Mouse (Mus musculus): Measurements from ENCODE around the gene Serinc3. TPM values are rescaled to one million over a fixed set of nuclear protein-coding genes. Genes with fewer than 3 reads are reported as not detected.
"Not testable (repeated sequence)": the region's sequence is repeated elsewhere in the genome, so short reads cannot be mapped to it uniquely, and the experiment has no call there.

Gene Serinc3
- polyA plus RNA-seq, 1 experiment from 2014 or later = 38.6 TPM

DNA sequence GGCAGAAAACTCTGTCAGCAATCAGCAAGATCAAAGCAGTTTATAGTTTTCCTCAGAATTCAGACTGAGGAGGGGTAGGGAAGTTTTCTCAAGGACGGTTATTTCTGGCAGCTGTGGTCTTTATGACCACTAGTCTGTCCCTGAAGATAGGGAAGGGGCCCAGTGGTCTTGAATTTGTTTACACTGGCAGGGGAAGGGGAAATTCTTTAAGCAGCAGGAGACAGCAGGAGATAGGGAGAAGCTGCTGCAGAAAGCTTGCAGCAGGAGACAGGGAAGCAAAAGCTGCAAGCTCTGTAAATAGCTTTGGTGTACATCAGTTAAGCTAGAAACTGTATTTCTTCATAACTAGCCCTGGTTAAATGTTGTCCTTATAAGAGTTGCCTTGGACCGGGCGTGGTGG, 3.2 kb downstream of the Serinc3 start:
- Histone ChIP-seq H3K4me3 (ENCODE audit: low read length) (no peak overlapping the region), H3K27ac (ENCODE audit: low read depth, low read length) (no peak overlapping the region), H3K4me2 (ENCODE audit: low read length) (no peak overlapping the region), H3K9ac (ENCODE audit: low read depth, low read length) (no peak overlapping the region), H3K4me1 (ENCODE audit: control insufficient read depth, insufficient read depth, low read depth, low read length) (peaks cover 19% of the 10 kb centered on the region), H3K9me3 (ENCODE audit: control insufficient read depth, low read length) (no peaks in the 10 kb centered on the region), H3K36me3 (ENCODE audit: control insufficient read depth, insufficient read depth, low read length) (no peaks in the 10 kb centered on the region), H3K27me3 (replicated peaks; ENCODE audit: control insufficient read depth, insufficient read depth, low read length) (no peaks in the 10 kb centered on the region)
- ATAC-seq = no peak
- 82% methylated on average over 3 of the region's 3 CpGs for WGBS

DNA sequence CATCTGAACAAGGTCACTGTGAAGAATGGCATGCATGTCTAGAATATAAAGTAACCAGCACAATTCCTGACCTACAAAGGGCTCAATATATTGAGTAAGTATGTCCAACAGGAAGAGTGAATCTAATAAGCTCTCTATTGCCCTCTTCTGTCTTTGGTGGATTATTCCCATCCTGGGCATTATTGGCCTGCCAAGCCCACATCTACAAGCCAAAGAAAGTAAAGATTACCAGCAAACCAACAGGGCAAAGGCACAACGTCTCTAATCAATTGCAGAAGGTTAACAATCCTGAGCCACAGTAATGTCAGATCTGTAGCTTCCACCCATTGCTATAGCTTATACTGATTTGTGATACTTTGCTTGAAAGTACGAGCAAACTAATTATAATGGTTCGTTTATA, 4.4 kb downstream of the Serinc3 start:
- Histone ChIP-seq H3K27me3 (replicated peaks; ENCODE audit: control insufficient read depth, insufficient read depth, low read length) (no peaks in the 10 kb centered on the region), H3K4me2 (ENCODE audit: low read length) (no peak overlapping the region), H3K4me3 (ENCODE audit: low read length) (no peak overlapping the region), H3K9me3 (ENCODE audit: control insufficient read depth, low read length) (no peaks in the 10 kb centered on the region), H3K27ac (ENCODE audit: low read depth, low read length) (no peak overlapping the region), H3K9ac (ENCODE audit: low read depth, low read length) (no peak overlapping the region), H3K36me3 (ENCODE audit: control insufficient read depth, insufficient read depth, low read length) (no peaks in the 10 kb centered on the region), H3K4me1 (ENCODE audit: control insufficient read depth, insufficient read depth, low read depth, low read length) (peaks cover 19% of the 10 kb centered on the region)
- no peak for ATAC-seq
- 80% methylated on average over 3 of the region's 3 CpGs for WGBS

GRCm38 (mm10) chr2:163637655-163638266, 7.2 kb downstream of the Serinc3 start:
- H3K9me3 ChIP-seq (ENCODE audit: control insufficient read depth, low read length) = no peaks in the 10 kb centered on the region
- H3K4me1 ChIP-seq (ENCODE audit: control insufficient read depth, insufficient read depth, low read depth, low read length) = peaks cover 8% of the 10 kb centered on the region
- no peak for ATAC-seq
- no peak overlapping the region for H3K9ac ChIP-seq (ENCODE audit: low read depth, low read length)
- H3K4me2 ChIP-seq (ENCODE audit: low read length) = no peak overlapping the region
- peaks cover 6% of the 10 kb centered on the region; the same call in 1 of the 2 replicates for H3K36me3 ChIP-seq (ENCODE audit: control insufficient read depth, insufficient read depth, low read length)
- H3K27ac ChIP-seq (ENCODE audit: low read depth, low read length) = no peak overlapping the region
- 74% methylated on average over 5 of the region's 5 CpGs for WGBS
- no peaks in the 10 kb centered on the region for H3K27me3 ChIP-seq (replicated peaks; ENCODE audit: control insufficient read depth, insufficient read depth, low read length)
- H3K4me3 ChIP-seq (ENCODE audit: low read length) = no peak overlapping the region

DNA sequence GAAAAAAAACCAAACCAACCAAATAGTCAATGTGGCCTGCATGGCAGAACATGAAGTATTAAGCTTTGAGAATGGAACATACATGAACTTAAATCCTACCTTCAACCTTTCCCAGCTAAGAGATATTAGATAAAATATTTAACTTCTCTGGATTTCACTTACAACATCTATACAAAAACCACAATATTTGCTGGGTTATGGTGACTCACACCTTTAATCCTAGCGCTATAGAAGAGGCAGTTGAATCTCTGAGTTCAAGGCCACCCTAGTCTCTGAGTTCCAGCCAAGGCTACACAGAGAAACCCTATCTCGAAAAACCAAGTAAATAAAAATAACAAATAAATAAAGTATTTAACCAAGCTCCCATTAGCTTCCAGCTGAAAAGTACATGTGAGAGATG, 8.9 kb downstream of the Serinc3 start:
- no peak overlapping the region for H3K27ac ChIP-seq (ENCODE audit: low read depth, low read length)
- 96% methylated on average over 2 of the region's 2 CpGs for WGBS
- no peaks in the 10 kb centered on the region for H3K27me3 ChIP-seq (replicated peaks; ENCODE audit: control insufficient read depth, insufficient read depth, low read length)
- H3K4me3 ChIP-seq (ENCODE audit: low read length) = no peak overlapping the region
- H3K9me3 ChIP-seq (ENCODE audit: control insufficient read depth, low read length) = no peaks in the 10 kb centered on the region
- H3K4me2 ChIP-seq (ENCODE audit: low read length) = no peak overlapping the region
- H3K9ac ChIP-seq (ENCODE audit: low read depth, low read length) = no peak overlapping the region
- ATAC-seq = no peak
- H3K4me1 ChIP-seq (ENCODE audit: control insufficient read depth, insufficient read depth, low read depth, low read length) = 0 out of 2 replicates have a peak, but pooled peaks cover 2% of the 10 kb centered on the region
- H3K36me3 ChIP-seq (ENCODE audit: control insufficient read depth, insufficient read depth, low read length) = peaks cover 13% of the 10 kb centered on the region

- Histone ChIP-seq H3K4me3 (ENCODE audit: low read length) (no peak overlapping the region), H3K27ac (ENCODE audit: low read depth, low read length) (no peak overlapping the region), H3K27me3 (replicated peaks; ENCODE audit: control insufficient read depth, insufficient read depth, low read length) (no peaks in the 10 kb centered on the region), H3K9me3 (ENCODE audit: control insufficient read depth, low read length) (no peaks in the 10 kb centered on the region), H3K4me1 (ENCODE audit: control insufficient read depth, insufficient read depth, low read depth, low read length) (0 out of 2 replicates have a peak, but pooled peaks cover 1% of the 10 kb centered on the region), H3K9ac (ENCODE audit: low read depth, low read length) (no peak overlapping the region), H3K4me2 (ENCODE audit: low read length) (no peak overlapping the region), H3K36me3 (ENCODE audit: control insufficient read depth, insufficient read depth, low read length) (peaks cover 29% of the 10 kb centered on the region)
- no peak for ATAC-seq
- WGBS = 92% methylated on average over 2 of the region's 2 CpGs
Observed at GRCm38 (mm10) chr2:163634211-163634610, 10.7 kb downstream of the Serinc3 start.

GRCm38 (mm10) chr2:163631715-163632114, 13.2 kb downstream of the Serinc3 start:
- Histone ChIP-seq H3K9me3 (ENCODE audit: control insufficient read depth, low read length) (no peaks in the 10 kb centered on the region), H3K36me3 (ENCODE audit: control insufficient read depth, insufficient read depth, low read length) (peaks cover 40% of the 10 kb centered on the region), H3K9ac (ENCODE audit: low read depth, low read length) (no peak overlapping the region), H3K27me3 (replicated peaks; ENCODE audit: control insufficient read depth, insufficient read depth, low read length) (no peaks in the 10 kb centered on the region), H3K4me1 (ENCODE audit: control insufficient read depth, insufficient read depth, low read depth, low read length) (no peaks in the 10 kb centered on the region), H3K4me3 (ENCODE audit: low read length) (no peak overlapping the region), H3K27ac (ENCODE audit: low read depth, low read length) (no peak overlapping the region), H3K4me2 (ENCODE audit: low read length) (no peak overlapping the region)
- no peak for ATAC-seq
- 99% methylated on average over 2 of the region's 2 CpGs for WGBS

DNA sequence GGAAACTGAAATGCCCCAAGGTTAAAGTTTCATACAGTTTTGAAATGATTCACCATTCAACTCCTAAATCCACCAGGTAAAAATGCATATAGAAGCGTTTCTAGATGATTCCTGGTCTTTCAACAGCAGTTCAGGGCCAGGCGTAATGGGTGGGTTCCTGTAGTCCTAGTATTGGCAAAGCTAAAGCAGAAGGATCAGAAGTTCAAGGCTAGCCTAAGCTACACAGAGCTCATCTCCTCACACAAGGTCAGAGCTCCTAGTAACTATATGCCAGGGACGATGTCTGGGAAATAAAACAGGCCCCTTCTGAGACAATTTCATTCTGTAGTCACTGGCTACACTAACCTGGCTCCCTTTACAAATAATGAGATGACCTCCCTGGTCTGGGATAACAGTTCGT, 13.7 kb downstream of the Serinc3 start:
- no peak for ATAC-seq
- no peaks in the 10 kb centered on the region for H3K9me3 ChIP-seq (ENCODE audit: control insufficient read depth, low read length)
- H3K4me2 ChIP-seq (ENCODE audit: low read length) = no peak overlapping the region
- H3K36me3 ChIP-seq (ENCODE audit: control insufficient read depth, insufficient read depth, low read length) = peaks cover 44% of the 10 kb centered on the region
- no peak overlapping the region for H3K27ac ChIP-seq (ENCODE audit: low read depth, low read length)
- no peak overlapping the region for H3K9ac ChIP-seq (ENCODE audit: low read depth, low read length)
- no peaks in the 10 kb centered on the region for H3K27me3 ChIP-seq (replicated peaks; ENCODE audit: control insufficient read depth, insufficient read depth, low read length)
- H3K4me3 ChIP-seq (ENCODE audit: low read length) = no peak overlapping the region
- 93% methylated on average over 4 of the region's 4 CpGs for WGBS
- no peaks in the 10 kb centered on the region for H3K4me1 ChIP-seq (ENCODE audit: control insufficient read depth, insufficient read depth, low read depth, low read length)

- H3K4me1 ChIP-seq (ENCODE audit: control insufficient read depth, insufficient read depth, low read depth, low read length); ATAC-seq; H3K27me3 ChIP-seq (replicated peaks; ENCODE audit: control insufficient read depth, insufficient read depth, low read length); H3K4me3 ChIP-seq (ENCODE audit: low read length); H3K4me2 ChIP-seq (ENCODE audit: low read length); H3K9ac ChIP-seq (ENCODE audit: low read depth, low read length); H3K9me3 ChIP-seq (ENCODE audit: control insufficient read depth, low read length); H3K27ac ChIP-seq (ENCODE audit: low read depth, low read length): not testable (repeated sequence)
- WGBS = 93% methylated on average over 3 of the region's 3 CpGs
- peaks cover 26% of the 10 kb centered on the region for H3K36me3 ChIP-seq (ENCODE audit: control insufficient read depth, insufficient read depth, low read length)
Observed at GRCm38 (mm10) chr2:163621401-163621800, 23.5 kb downstream of the Serinc3 start.

- Histone ChIP-seq H3K9ac (ENCODE audit: low read depth, low read length) (no peak overlapping the region), H3K4me1 (ENCODE audit: control insufficient read depth, insufficient read depth, low read depth, low read length) (no peaks in the 10 kb centered on the region), H3K36me3 (ENCODE audit: control insufficient read depth, insufficient read depth, low read length) (peaks cover 25% of the 10 kb centered on the region), H3K4me2 (ENCODE audit: low read length) (no peak overlapping the region), H3K9me3 (ENCODE audit: control insufficient read depth, low read length) (no peaks in the 10 kb centered on the region), H3K27ac (ENCODE audit: low read depth, low read length) (no peak overlapping the region), H3K4me3 (ENCODE audit: low read length) (no peak overlapping the region), H3K27me3 (replicated peaks; ENCODE audit: control insufficient read depth, insufficient read depth, low read length) (no peaks in the 10 kb centered on the region)
- 91% methylated on average over 8 of the region's 8 CpGs for WGBS
- ATAC-seq = no peak
Observed at GRCm38 (mm10) chr2:163620451-163620850, 24.5 kb downstream of the Serinc3 start.

GRCm38 (mm10) chr2:163617874-163618273, 27.1 kb downstream of the Serinc3 start:
- Histone ChIP-seq H3K9me3 (ENCODE audit: control insufficient read depth, low read length) (no peaks in the 10 kb centered on the region), H3K9ac (ENCODE audit: low read depth, low read length) (no peak overlapping the region), H3K4me3 (ENCODE audit: low read length) (no peak overlapping the region), H3K36me3 (ENCODE audit: control insufficient read depth, insufficient read depth, low read length) (peaks cover 27% of the 10 kb centered on the region), H3K27ac (ENCODE audit: low read depth, low read length) (no peak overlapping the region), H3K4me1 (ENCODE audit: control insufficient read depth, insufficient read depth, low read depth, low read length) (no peaks in the 10 kb centered on the region), H3K4me2 (ENCODE audit: low read length) (no peak overlapping the region), H3K27me3 (replicated peaks; ENCODE audit: control insufficient read depth, insufficient read depth, low read length) (no peaks in the 10 kb centered on the region)
- 96% methylated on average over 4 of the region's 4 CpGs for WGBS
- ATAC-seq = no peak

All from hindbrain, embryonic 16.5 days (tissue).